Mouse (Mus musculus) v-Abl transformed pro-B cells (cell line): ENCODE measurements around the gene Fgd5.

ENCODE experiments used
- in situ Hi-C, 2 experiments: fragments of 400-800 bp; cut with MboI; formaldehyde crosslinking; loops; one replicate each; pipeline ENCODE4 v1.15.1; 2025; ENCODE audit not compliant: unreplicated experiment in 2 of 2

The Fgd5 gene

GRCm38 (mm10) chr6:92063452-92063851 lies 84.8 kb downstream of the Fgd5 start:
- in situ Hi-C loops, result loop anchor here in 1 of 2 experiments (10.0 kb wide), 1 partner anchor 529 kb away; no protein-coding TSS in a partner anchor

- in situ Hi-C loops, result loop anchor here in 1 of 2 experiments (10.0 kb wide), 1 partner anchor 529 kb away; no protein-coding TSS in a partner anchor
These were observed 85.4 kb downstream of the Fgd5 start for GRCm38 (mm10) chr6:92064101-92064500.

GRCm38 (mm10) chr6:92065721-92066496 lies 87.2 kb downstream of the Fgd5 start:
- in situ Hi-C loops, result loop anchor here (5.0 to 10.0 kb wide), 4 partner anchors 169 to 539 kb away; no protein-coding TSS in a partner anchor

GRCm38 (mm10) chr6:92067146-92067790 lies 88.6 kb downstream of the Fgd5 start:
- in situ Hi-C loops, result loop anchor here (5.0 to 10.0 kb wide), 4 partner anchors 170 to 540 kb away; no protein-coding TSS in a partner anchor

- in situ Hi-C loops, result loop anchor here in 1 of 2 experiments (5.0 kb wide), 2 partner anchors 174 to 784 kb away; no protein-coding TSS in a partner anchor
These were observed 92.6 kb downstream of the Fgd5 start for GRCm38 (mm10) chr6:92071121-92071839.

- in situ Hi-C loops, result loop anchor here in 1 of 2 experiments (25.0 kb wide), 1 partner anchor 393 kb away; the partner anchor contains the start of gene Slc6a6
These were observed 102.1 kb downstream of the Fgd5 start for GRCm38 (mm10) chr6:92080730-92081129.

GRCm38 (mm10) chr6:92082756-92083155 lies 104.1 kb downstream of the Fgd5 start:
- in situ Hi-C loops, result loop anchor here in 1 of 2 experiments (25.0 kb wide), 1 partner anchor 395 kb away; the partner anchor contains the start of gene Slc6a6

GRCm38 (mm10) chr6:92084932-92085331 lies 106.3 kb downstream of the Fgd5 start:
- in situ Hi-C loops, result loop anchor here in 1 of 2 experiments (25.0 kb wide), 1 partner anchor 398 kb away; the partner anchor contains the start of gene Slc6a6

- in situ Hi-C loops, result loop anchor here in 1 of 2 experiments (25.0 kb wide), 1 partner anchor 402 kb away; the partner anchor contains the start of gene Slc6a6
These were observed 110.5 kb downstream of the Fgd5 start for GRCm38 (mm10) chr6:92089141-92089540.

GRCm38 (mm10) chr6:92089982-92090381 lies 111.3 kb downstream of the Fgd5 start:
- in situ Hi-C loops, result loop anchor here (10.0 to 25.0 kb wide), 4 partner anchors 95 to 405 kb away; partner anchors contain the start of genes Slc6a6 (in 2 of the 2), Mrps25 (in 1 of the 2) and Rbsn (in 1 of the 2)

GRCm38 (mm10) chr6:92090497-92090896 lies 111.8 kb downstream of the Fgd5 start:
- in situ Hi-C loops, result loop anchor here (10.0 to 25.0 kb wide), 4 partner anchors 94 to 406 kb away; partner anchors contain the start of genes Slc6a6 (in 2 of the 2), Mrps25 (in 1 of the 2) and Rbsn (in 1 of the 2)

GRCm38 (mm10) chr6:92091130-92091591 lies 112.5 kb downstream of the Fgd5 start, which contains the start of gene Nr2c2:
Nr2c2 (plus strand) TSS chr6:92091390.
- in situ Hi-C loops, result loop anchor here (10.0 to 25.0 kb wide), 4 partner anchors 94 to 406 kb away; partner anchors contain the start of genes Slc6a6 (in 2 of the 2), Mrps25 (in 1 of the 2) and Rbsn (in 1 of the 2)

GRCm38 (mm10) chr6:92091767-92092489 lies 113.2 kb downstream of the Fgd5 start:
- in situ Hi-C loops, result loop anchor here (10.0 to 25.0 kb wide), 4 partner anchors 93 to 407 kb away; partner anchors contain the start of genes Slc6a6 (in 2 of the 2), Mrps25 (in 1 of the 2) and Rbsn (in 1 of the 2)

GRCm38 (mm10) chr6:92092737-92093136 lies 114.1 kb downstream of the Fgd5 start:
- in situ Hi-C loops, result loop anchor here (10.0 to 25.0 kb wide), 4 partner anchors 92 to 408 kb away; partner anchors contain the start of genes Slc6a6 (in 2 of the 2), Mrps25 (in 1 of the 2) and Rbsn (in 1 of the 2)

- in situ Hi-C loops, result loop anchor here (10.0 to 25.0 kb wide), 4 partner anchors 91 to 409 kb away; partner anchors contain the start of genes Slc6a6 (in 2 of the 2), Mrps25 (in 1 of the 2) and Rbsn (in 1 of the 2)
These were observed 115.2 kb downstream of the Fgd5 start for GRCm38 (mm10) chr6:92093869-92094268.

GRCm38 (mm10) chr6:92100679-92101360 lies 122.1 kb downstream of the Fgd5 start:
- in situ Hi-C loops, result no loop called here

- in situ Hi-C loops, result no loop called here
These were observed 145.9 kb downstream of the Fgd5 start for GRCm38 (mm10) chr6:92124547-92124946.
